Mouse (Mus musculus): ENCODE data around the gene Utrn.

Utrn gene

DNA sequence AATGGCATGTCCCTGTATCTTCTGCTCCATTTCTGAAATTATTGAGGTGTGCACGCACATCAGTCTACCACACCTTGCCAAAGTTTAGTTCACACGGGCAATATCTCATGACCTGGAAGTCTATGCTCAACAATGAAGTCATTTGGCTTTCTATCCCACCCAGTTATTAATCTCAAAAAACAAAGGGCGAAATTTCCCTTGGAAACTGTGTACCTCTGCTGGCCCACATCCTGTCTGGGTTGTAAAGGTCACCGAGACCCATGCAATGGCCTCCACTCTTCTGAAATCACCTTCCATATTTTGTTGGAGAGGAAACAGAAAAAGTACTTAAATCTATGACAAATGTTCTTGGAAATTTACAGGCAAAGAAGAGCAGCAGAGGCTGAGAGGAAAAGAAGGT lies 70.9 kb downstream of the Utrn start:
- DNase-seq (ENCODE audit: low spot score) = no peak

DNA sequence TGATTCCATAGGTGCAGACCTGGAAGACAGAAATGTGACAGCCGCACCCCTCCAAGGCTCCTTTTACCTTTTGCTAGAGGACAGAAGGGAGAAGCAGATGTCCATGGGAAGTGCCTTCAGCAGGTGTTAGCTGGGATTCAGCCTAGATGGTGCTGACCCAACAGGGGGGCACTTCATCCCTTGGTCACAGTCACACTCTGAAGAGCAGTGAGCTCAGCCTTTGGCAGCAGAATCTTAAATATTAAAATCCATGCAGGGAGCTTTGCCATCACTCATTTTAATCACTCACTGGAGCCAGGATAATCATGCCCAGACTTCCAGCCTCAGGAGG lies 72.7 kb downstream of the Utrn start:
- DNase-seq (ENCODE audit: low spot score) = no peak

DNA sequence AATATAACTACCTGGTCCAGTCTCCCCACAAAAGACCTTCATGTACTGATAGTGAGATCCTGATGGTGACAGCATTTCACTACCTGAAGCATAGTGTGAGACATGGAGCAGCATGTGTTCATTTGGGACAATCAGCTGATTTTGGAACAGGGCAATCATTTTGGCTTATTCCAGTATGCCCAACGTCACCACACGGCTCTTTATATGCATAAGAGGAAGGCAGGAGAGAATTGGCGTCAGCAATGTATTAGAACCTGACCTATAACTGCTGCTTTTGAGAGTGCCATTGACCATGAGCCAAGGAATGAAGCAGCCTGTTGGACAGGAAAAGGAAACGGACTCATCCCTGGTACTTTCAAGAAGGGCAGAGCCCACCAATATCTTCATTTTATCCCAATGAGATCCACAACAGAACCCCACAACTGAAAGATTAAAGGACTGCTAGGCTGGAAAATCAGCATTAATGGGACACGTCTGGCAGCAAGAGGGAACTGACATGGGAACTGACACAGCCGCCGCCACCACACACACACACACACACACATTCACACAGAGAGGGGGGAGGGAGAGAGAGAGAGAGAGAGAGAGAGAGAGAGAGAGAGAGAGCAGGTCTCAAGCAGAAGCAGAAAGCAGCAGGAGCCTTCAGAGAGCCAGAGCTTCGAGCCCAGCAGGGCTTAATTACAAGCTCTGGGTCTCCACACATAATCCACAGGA lies 73.2 kb downstream of the Utrn start:
- DNase-seq (ENCODE audit: low spot score) = no peak

DNA sequence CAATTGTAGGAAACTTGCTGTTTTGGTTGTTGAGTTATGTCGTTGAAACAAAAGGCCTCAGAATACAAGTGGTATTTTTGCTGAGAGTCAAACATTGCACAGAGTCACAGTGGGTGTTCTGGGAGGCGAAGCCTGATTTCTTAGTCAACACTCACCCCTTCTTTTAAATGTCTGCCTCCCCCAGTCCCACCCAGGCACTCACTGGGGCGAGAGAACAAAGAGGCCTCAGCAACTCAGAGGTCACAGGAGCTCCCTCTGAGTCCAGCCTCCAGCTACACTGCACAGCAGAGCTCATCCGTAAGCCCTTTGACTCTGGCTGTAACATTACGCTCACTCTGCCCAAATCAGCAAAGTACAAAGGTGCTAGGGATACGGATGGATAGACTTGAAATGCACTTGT lies 77.1 kb downstream of the Utrn start:
- no peak for DNase-seq (ENCODE audit: low spot score)

DNA sequence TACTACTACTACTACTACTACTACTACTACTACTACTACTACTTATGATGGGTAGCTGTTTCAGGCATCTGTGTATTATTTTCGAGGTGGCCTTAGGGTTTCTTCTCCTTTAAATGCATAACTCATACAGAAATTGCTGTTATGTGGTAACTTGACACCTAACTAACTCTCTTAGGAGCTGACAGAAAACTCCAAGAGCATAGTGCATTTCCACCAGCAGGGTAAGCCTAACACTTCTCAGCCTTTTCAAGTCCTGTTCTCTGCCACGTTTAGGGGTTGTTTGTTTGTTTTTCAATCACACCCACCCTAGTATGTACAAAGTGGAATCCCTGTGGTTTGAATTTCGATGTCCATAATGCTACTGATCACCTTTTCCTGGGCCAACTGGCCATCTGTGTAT lies 78.3 kb downstream of the Utrn start:
- no peak for DNase-seq (ENCODE audit: low spot score)

DNA sequence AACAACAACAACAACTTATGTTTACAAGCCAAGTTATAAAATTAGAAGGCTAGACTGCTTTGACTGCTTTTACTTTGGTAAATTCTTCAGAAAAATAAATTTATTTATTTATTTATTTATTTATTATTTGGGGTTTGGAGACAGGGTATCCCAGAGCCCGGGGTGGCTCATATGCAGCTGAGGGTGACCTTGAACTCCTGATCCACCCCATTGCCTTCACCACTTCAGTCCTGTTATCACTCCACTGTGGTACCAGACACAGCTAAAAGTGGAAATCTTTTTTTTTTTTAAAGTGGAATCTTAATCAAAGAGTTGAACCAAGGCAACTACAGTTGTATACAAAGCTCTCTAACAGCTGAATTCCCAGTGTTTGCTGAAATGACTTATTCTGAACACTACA lies 80.6 kb downstream of the Utrn start:
- DNase-seq (ENCODE audit: low spot score) = no peak

DNA sequence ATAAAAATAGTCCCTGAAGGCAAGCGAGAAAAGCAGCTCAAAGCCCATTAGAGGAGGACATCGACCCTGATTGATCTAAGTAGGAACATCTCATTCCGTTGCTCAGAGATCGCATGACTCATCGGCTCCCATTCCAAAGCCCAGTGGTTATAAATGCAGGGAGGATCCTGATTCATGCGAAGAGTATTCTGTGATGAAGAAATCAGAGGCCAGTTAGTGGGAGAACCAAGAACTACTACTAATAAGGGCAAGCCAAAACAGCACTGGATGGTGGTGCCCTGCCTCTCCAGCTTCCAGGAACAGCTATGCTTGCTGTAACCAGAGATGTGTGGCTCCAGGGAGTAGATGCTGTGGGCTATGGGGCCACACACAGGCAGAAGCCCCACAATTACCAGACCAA lies 81.2 kb downstream of the Utrn start:
- peak; percentile 44 for DNase-seq (ENCODE audit: low spot score)

DNA sequence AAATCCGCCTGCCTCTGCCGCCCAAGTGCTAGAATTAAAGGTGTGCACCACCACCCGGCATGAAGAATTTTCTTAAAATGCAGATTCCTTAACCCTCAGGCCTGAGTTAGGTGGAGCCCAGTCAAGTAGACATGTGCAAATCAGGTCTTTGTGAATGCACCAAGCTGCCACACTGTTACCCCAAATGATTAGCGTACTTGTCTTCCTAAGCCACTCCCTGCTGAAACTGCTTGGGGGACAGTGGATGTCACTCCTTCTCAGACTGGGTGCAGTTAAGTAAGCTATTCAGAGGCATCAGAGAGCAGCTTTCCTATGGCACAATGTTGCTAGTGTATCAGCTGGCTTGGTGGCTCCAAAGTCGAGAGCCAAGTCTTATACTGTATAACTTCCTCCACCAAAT lies 83.9 kb downstream of the Utrn start:
- DNase-seq (ENCODE audit: low spot score) = no peak

DNA sequence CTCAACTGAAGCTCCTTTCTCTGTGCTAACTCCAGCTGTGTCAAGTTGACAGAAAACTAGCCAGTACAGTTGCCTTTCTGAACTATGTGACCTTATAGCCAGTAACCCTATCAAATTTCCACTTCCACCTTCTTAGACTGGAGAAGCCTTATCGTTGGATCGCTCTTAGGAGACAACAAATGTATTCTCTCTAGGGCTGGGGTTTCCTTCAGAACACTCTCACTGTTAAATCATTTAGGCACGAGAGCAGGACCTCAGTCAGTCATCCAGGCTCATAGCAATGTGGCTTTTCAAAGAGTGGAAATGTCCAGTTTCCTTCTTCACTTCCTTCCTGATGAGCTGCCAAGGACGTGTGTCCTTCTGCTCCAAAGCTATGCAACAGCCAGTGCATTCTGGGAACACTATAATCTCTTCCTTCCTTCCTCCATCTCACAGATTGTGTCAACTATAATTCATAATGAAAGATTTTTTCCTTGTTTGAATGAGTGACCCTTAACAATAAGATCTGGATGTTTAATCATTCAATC lies 87.7 kb downstream of the Utrn start:
- DNase-seq (ENCODE audit: low spot score) = no peak

DNA sequence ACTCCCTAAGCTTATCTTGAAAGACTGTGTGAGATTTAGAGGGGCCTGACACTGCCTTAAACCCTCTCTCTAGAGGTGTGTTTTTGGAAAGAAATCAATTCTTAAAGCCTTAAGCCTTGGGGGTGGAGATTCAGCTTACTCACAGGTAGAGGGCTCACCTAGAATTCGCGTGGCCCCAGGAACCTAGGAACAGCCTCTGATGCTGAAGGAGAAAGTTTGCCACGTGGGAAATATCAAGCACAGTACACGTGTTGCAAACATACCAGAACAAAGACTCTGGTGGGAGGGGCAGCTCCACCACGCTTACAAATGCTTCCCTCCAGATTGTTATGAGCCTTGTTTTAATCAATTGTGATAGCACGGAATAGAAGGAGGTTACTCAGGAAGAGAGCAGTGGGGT lies 96.0 kb downstream of the Utrn start:
- no peak for DNase-seq (ENCODE audit: low spot score)

DNA sequence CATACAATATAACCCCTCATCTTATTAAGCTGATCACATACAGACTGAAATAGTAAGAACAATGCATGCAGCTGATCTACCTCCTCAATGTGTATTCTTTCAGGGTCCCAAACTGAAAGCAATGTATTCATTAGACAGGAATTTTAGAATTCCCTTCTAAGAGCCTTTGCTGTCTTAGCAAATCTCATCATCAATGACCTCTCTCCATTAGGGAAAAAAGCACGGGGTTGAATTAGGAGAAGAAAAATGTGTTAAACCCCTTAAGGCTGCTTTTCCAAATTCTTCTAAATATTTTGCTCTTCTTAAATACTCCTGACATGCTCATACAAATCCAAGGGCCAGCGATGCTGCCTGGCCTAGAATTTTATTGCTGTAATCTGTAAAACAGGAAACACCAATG lies 97.7 kb downstream of the Utrn start:
- DNase-seq (ENCODE audit: low spot score) = no peak

DNA sequence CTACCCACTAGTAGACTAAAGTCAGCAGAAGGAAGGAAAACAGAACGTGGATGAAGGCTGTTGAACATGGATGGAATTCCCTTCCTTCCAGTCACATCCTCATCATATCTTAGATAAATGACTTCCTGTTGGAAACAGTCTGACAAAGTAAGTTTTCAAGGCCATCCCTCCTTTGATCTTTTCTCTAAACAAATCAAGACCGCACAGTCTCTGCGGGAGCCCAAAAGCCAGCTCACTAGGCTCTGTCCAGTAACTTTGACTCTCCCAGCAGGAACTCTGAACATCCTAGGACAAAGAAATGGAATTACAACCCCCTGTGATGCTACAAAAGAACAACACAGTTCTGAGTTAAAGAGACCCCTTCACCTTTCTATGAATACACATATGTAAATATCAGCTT lies 106.5 kb downstream of the Utrn start:
- no peak for DNase-seq (ENCODE audit: low spot score)

DNA sequence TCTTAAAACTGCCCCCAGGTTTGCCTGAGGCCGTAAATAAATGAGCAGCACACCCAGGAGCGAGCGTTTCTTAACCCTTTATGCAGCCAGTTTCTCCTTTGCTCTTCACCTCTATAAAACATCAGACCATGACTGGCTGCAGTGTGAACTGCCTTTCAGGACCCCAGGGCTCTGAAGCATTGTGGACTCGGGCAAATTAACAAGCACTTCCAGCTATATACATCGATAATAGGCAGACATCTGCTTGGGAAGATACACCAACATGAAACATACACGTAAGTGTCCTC lies 110.5 kb downstream of the Utrn start:
- no peak for DNase-seq (ENCODE audit: low spot score)

DNA sequence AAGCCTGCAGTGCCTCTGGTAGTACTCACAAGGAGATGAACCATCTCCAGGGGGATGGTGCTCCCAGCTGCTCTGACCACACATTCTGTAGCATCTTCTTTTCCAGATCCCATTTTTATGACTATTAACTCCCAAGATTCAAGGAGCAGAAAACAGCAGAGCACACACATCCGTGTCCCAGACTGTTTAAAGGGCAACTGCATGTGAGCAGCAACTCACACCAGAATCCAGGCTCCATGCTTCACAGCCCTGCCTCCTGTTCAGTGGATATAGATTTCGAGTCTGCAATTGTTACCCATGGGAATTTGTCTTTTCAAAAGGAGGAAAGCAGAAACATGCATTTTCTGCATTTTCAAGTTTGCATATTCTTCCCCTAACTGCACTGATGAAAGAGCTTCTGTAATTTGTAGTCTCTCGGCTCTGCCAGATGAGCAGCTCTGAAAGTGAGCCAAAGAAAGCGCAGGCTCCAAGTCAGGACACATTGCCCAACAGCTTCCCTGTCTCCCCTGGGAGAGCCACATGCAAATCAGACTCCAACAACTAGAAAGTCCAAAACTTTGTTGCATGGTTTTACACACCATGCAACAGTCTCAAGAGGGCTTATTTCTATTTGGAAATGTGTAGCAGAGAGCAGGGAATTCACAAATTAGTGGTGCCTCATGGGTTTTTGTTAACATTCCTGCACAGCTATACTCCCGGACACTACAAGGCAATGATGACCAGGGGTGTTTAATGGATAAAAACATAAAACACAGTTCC lies 111.0 kb downstream of the Utrn start:
- DNase-seq (ENCODE audit: low spot score) = peak; percentile 8

DNA sequence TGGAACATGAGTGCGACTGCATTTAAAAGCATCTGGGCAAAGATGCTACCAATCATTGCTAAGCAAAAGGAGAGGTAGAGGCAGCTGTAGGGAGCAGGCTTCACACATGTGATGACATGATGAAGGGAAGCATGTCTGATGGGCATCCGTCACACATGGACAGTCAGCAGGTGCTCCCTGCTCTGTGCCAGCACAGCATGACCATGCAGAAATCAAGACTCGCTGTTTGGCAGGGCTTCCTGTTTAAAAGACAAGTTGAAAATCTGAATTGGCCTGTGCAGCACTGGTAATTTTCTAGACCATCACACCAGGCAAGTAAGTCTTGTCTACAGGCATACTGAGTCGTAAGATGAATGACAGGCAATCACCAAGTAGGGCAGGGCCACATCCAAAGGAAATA lies 112.5 kb downstream of the Utrn start:
- no peak for DNase-seq (ENCODE audit: low spot score)

DNA sequence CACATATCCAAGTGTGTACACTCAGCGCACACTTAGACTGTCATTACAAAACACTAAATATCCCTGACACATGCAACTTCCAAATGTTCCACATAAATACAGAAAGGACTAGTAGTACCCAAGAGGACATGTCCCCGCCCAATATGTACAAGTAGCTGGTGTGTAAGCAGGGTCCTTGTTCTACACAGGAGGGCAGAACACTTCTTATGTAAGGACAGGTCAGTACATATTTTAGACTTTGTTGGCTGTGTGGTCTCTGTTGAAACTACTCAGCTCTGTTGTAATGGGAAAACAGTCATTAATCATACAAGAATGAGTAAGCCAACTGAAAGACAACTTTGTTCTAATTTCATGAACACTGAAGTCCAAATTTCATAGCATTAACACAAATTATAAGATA lies 114.3 kb downstream of the Utrn start:
- DNase-seq (ENCODE audit: low spot score) = no peak

DNA sequence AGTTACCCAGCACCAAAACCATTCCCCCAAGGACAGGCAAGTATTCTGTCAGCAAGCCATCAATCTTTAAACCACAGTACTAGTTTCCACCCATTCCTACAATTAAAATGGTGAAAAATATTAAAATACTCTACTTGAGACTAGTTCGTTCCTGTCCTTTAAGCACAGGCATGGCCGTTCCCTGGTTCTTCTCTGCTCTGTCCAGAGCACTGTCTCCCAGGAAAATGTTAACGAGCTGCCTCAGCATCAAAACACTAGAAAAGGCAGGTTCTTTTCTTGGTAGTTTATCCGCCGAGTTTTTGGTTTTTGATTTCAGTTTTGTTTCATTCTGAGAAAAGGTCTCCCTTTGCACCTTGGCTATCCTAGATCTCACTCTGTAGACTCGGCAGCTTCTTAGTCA lies 115.0 kb downstream of the Utrn start:
- DNase-seq (ENCODE audit: low spot score) = no peak

DNA sequence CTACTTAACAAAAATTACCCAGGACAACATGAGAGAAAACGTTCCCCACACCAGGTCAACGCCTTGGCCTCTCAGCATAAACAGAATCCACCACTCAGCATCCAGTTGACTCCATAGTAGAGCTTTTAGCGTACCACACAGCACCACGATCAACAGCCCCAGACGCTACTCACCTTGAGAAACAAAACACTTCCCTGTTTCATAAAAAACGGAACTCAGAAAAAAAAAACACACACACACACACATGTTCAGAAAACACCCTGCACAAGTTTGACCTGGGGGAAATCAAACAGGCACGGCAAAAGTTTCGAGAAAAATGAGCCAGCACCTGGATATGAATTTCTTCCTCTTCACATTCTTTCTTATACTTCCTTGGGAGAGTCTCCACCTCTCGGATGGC lies 125.4 kb downstream of the Utrn start:
- no peak for DNase-seq (ENCODE audit: low spot score)

DNA sequence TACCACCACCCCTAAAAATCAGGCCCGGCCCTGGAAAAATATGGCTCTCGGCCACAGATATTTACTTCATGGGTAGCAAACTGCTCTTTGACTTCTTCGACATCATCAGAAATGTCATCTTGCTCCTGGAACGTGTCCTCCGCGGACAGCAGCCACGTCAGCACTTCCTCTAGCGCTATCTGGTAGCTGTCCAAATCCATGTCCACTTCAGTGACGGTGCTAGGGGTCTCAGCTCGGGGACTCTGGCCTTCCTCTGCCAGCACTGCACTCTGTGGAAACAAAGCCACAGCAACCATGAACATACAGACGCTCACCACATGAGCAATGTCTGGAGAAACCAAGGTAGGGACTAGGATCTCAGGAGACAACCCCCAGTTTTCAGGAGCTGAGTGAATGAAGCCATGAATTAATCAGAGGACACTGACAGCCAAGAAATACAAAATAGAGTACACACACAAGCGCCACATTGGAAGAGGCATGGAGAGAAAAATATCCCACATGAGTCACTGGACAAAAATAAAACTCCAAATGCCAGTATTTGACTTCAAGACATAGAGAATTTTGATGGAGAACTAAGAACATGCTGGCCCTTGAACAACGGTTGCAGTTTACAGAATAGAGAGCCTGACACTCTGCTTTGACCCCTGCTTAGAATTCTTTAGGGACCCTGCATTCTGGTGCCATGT lies 129.7 kb downstream of the Utrn start:
- no peak for DNase-seq (ENCODE audit: low spot score)

DNA sequence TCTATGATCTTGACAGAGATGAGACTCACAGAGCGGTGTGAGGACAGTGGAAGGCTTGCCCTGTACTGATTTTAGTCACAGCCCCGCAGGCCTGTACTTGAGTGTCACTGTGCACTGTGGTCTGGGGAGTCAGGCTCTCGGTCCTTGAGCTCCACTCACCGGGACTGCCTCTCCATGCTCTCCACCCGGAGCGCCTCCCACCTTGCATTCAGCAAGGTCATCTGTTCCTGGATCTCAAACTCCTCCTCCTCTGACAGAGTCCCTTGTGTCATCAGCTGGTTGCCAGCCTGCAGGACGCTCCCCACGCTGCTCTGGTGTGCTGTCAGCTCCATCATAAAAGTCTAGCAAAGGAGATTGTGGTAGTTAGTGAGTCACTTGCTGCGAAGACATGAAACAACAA lies 131.2 kb downstream of the Utrn start:
- DNase-seq (ENCODE audit: low spot score) = peak; percentile 15

DNA sequence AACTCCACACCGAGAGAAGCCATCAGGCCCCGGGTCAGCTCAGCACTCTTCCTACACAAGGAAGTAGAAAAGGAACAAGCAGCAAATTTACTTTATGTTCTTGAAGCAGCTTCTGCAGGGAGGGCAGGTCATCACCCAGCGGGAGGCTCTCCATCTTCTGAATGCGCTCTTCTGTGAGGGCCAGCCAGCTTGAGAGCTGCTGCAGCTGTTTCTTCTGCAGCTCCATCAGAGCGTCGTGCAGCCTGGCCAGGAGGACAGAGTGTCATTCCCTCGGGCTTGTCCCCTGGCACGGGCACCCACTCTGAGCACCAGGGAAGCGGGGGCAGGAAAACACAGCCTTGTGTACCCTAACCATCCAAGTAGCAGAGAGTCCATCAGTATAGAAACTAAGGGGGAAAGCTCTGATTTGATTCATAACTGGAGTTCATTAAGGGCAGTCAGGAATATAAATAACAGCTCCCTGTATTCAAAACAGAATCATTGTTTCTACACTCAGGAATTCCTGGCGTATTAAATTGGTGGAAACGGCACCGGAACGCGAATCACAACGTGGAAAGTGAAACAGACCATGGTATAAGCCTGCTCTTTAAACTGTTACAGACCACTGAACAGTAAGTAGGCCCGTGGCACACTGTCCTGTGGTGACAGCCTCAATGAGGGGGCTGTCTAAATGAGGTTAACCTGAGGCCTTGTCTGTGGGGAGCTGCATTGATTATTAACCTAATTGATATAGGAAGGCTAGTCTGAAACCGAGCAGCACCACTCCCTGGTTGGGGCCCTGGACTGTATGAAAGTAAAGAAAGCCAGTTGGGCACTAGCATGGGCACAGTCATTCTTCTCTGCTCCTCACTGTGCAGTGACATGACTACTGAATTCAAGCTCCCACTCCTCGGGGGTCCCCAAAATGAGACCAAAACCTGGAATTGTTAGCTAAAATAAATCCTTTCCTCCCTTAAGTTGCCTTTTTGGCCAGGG lies 132.0 kb downstream of the Utrn start:
- no peak for DNase-seq (ENCODE audit: low spot score)

DNA sequence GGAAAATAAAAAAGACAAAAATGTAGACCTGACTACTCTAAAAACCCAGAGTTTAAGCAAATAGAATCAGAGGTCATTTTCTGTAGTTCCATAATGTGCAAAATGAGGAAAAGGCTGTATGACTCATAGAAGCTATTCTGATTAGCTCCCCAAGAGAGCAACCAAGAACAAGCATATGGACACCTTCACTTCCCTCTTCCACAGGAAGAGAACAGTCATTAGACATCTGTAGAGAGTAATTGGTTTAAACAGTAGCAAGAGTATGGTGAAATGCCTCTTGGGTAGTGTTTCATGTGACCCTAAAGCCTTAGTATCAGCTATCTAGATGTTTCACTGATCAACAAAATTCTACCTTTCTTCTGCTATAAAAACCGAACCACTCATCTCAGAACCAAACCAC lies 133.5 kb downstream of the Utrn start:
- no peak for DNase-seq (ENCODE audit: low spot score)

Data from ovary, adult 18-20 months (tissue).